Mouse (Mus musculus): ENCODE data around the gene Rpap1. TPM values are rescaled to one million over a fixed set of nuclear protein-coding genes. Genes with fewer than 3 reads are reported as not detected.

Rpap1 gene
- 34.7 and 35.6 TPM in 2 replicates for polyA plus RNA-seq (2016; fragmentation: Nextera tagmentation; extraction: Ambion mirVana)

- Histone ChIP-seq H3K9me3 (no peaks in the 10 kb centered on the region), H3K27me3 (no peaks in the 10 kb centered on the region), H3K4me3 (peak within 1 kb of the TSS; percentile 52), H3K4me2 (replicated peaks) (peak within 1 kb of the TSS; percentile 52), H3K36me3 (peaks cover 11% of the 10 kb centered on the region), H3K27ac (peak within 1 kb of the TSS; percentile 86), H3K9ac (peak within 1 kb of the TSS; percentile 55), H3K4me1 (no peaks in the 10 kb centered on the region)
- WGBS, result under 1% methylated on average over 44 of the region's 44 CpGs
- peak; percentile 93 for ATAC-seq (ENCODE audit: insufficient number of reproducible peaks, insufficient read depth, low FRiP score, low TSS enrichment)
Measured at GRCm38 (mm10) chr2:119787206-119787883, at the start of gene Rpap1. Rpap1 (minus strand) TSS chr2:119787537.

DNA sequence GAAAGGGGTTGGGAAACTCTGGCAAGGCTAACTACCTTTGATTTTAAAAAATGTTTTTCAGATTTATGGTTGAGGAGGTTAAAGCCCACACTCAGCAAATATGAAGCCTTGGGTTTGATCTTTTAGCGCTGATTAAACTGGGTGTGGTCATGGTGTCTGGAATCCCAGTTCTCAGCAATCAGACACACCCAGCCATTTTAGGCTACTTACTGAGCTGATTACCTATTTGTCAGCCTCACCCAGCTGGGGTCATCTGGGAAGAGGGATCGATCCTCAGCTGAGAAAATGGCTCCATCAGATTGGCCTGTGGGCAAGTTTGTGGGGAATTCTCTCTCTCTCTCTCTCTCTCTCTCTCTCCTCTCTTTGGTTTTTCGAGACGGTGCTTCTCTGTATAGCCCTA, 46.9 kb upstream of the Rpap1 start:
- ATAC-seq (ENCODE audit: insufficient number of reproducible peaks, insufficient read depth, low FRiP score, low TSS enrichment), result no peak
- Histone ChIP-seq H3K4me1 (no peaks in the 10 kb centered on the region), H3K9ac (no peak overlapping the region), H3K9me3 (no peaks in the 10 kb centered on the region), H3K27me3 (no peaks in the 10 kb centered on the region), H3K4me2 (replicated peaks) (no peak overlapping the region), H3K27ac (no peak overlapping the region), H3K4me3 (no peak overlapping the region), H3K36me3 (no peaks in the 10 kb centered on the region)
- 94% methylated on average over 4 of the region's 4 CpGs for WGBS

GRCm38 (mm10) chr2:119830579-119830978, 43.2 kb upstream of the Rpap1 start:
- H3K4me3 ChIP-seq, result no peak overlapping the region
- H3K9ac ChIP-seq, result no peak overlapping the region
- H3K27me3 ChIP-seq, result no peaks in the 10 kb centered on the region
- H3K4me1 ChIP-seq, result no peaks in the 10 kb centered on the region
- H3K36me3 ChIP-seq, result no peaks in the 10 kb centered on the region
- no peak for ATAC-seq (ENCODE audit: insufficient number of reproducible peaks, insufficient read depth, low FRiP score, low TSS enrichment)
- H3K27ac ChIP-seq, result no peak overlapping the region
- WGBS, result 64% methylated on average over 2 of the region's 2 CpGs
- H3K4me2 ChIP-seq (replicated peaks), result no peak overlapping the region
- H3K9me3 ChIP-seq, result no peaks in the 10 kb centered on the region

DNA sequence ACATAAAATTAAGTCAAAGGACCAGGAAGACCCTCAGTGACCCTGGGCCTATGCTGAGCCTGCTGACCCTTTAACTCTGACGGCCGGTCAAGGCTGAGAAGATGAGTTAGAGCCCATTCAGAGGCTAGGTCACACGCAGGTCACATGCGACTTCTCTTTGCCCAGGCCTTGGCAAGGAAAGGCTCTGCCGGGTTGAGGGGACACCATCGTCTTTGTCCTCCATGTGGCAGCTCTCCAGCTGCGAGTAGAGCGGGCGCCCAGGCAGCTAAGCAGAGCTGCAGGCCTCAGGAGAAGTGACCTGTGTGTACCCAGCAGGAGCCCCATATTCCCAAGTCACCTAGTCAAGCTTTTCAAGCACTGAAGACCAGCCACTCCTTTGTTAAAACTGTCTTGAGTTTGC, 33.8 kb upstream of the Rpap1 start:
- Histone ChIP-seq H3K27ac (no peak overlapping the region), H3K4me3 (no peak overlapping the region), H3K27me3 (no peaks in the 10 kb centered on the region), H3K4me2 (replicated peaks) (no peak overlapping the region), H3K4me1 (no peaks in the 10 kb centered on the region), H3K9ac (no peak overlapping the region), H3K36me3 (peaks cover 13% of the 10 kb centered on the region), H3K9me3 (no peaks in the 10 kb centered on the region)
- 86% methylated on average over 9 of the region's 9 CpGs for WGBS
- ATAC-seq (ENCODE audit: insufficient number of reproducible peaks, insufficient read depth, low FRiP score, low TSS enrichment), result no peak

DNA sequence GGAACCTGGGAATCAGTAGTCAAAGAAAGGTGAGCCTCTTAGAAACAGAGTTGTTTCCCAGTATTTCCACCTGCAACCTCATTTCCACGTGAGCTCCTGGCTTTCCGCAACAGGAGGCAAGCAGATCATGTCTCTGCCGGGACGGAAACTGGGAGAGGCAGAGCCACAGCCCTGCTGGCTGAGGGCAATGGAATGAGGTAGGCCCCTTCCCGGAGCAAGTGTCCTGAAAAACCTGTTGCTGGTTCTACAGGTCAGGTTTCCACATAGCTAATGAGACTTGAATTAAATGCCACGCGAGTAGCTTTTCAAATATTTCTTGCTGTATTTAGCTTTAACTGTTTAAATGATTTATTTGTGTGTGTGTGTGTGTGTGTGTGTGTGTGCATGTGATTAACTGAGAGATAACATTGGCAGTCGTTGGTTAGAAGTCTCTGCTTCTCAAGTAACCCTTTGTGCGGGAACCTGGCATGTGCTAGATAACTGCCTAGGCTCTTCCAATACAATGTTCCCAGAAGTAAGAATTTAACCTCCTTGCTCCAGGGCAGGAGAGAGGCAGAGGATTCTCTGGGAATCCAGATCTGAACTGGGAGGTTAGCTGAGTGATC, 31.4 kb upstream of the Rpap1 start:
- ATAC-seq (ENCODE audit: insufficient number of reproducible peaks, insufficient read depth, low FRiP score, low TSS enrichment), result no peak
- Histone ChIP-seq H3K9me3 (no peaks in the 10 kb centered on the region), H3K4me1 (no peaks in the 10 kb centered on the region), H3K36me3 (peaks cover 30% of the 10 kb centered on the region), H3K4me3 (no peak overlapping the region), H3K27ac (no peak overlapping the region), H3K9ac (no peak overlapping the region), H3K4me2 (replicated peaks) (no peak overlapping the region), H3K27me3 (no peaks in the 10 kb centered on the region)
- 44% methylated on average over 9 of the region's 9 CpGs for WGBS

DNA sequence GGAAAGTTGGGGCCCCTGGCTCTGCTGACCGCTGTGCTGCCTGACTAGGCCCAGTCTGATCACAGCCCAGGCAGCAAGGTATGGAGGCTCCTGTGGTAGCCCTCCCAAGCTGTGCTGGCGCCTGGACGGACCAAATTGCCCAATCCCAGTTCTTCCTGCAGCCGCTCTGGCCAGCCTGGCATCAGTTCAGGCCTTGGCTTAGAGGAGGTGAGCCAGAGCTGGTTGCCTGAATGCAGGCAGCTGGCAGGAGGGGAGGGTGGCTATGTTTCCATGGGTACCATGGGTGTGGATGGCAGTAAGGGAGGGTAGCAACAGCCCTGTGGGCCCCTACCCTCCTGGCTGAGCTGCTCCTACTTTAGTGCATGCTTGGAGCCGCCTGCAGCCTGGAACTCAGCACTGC, 29.7 kb upstream of the Rpap1 start:
- Histone ChIP-seq H3K9ac (no peak overlapping the region), H3K27me3 (no peaks in the 10 kb centered on the region), H3K36me3 (peaks cover 47% of the 10 kb centered on the region), H3K4me2 (replicated peaks) (no peak overlapping the region), H3K4me1 (no peaks in the 10 kb centered on the region), H3K27ac (no peak overlapping the region), H3K9me3 (no peaks in the 10 kb centered on the region), H3K4me3 (no peak overlapping the region)
- WGBS, result 84% methylated on average over 5 of the region's 5 CpGs
- ATAC-seq (ENCODE audit: insufficient number of reproducible peaks, insufficient read depth, low FRiP score, low TSS enrichment), result no peak

GRCm38 (mm10) chr2:119816611-119817010, 29.3 kb upstream of the Rpap1 start:
- Histone ChIP-seq H3K9ac (no peak overlapping the region), H3K27ac (no peak overlapping the region), H3K9me3 (no peaks in the 10 kb centered on the region), H3K4me1 (no peaks in the 10 kb centered on the region), H3K4me2 (replicated peaks) (no peak overlapping the region), H3K36me3 (peaks cover 51% of the 10 kb centered on the region), H3K27me3 (no peaks in the 10 kb centered on the region), H3K4me3 (no peak overlapping the region)
- WGBS, result 95% methylated on average over 13 of the region's 13 CpGs
- no peak for ATAC-seq (ENCODE audit: insufficient number of reproducible peaks, insufficient read depth, low FRiP score, low TSS enrichment)

- no peak overlapping the region for H3K27ac ChIP-seq
- peaks cover 71% of the 10 kb centered on the region for H3K36me3 ChIP-seq
- ATAC-seq (ENCODE audit: insufficient number of reproducible peaks, insufficient read depth, low FRiP score, low TSS enrichment), result no peak
- no peak overlapping the region for H3K9ac ChIP-seq
- H3K4me2 ChIP-seq (replicated peaks), result no peak overlapping the region
- no peaks in the 10 kb centered on the region for H3K9me3 ChIP-seq
- 70% methylated on average over 7 of the region's 7 CpGs for WGBS
- H3K27me3 ChIP-seq, result no peaks in the 10 kb centered on the region
- H3K4me1 ChIP-seq, result no peaks in the 10 kb centered on the region
- H3K4me3 ChIP-seq, result no peak overlapping the region
Measured at GRCm38 (mm10) chr2:119814376-119814933, 27.1 kb upstream of the Rpap1 start.

DNA sequence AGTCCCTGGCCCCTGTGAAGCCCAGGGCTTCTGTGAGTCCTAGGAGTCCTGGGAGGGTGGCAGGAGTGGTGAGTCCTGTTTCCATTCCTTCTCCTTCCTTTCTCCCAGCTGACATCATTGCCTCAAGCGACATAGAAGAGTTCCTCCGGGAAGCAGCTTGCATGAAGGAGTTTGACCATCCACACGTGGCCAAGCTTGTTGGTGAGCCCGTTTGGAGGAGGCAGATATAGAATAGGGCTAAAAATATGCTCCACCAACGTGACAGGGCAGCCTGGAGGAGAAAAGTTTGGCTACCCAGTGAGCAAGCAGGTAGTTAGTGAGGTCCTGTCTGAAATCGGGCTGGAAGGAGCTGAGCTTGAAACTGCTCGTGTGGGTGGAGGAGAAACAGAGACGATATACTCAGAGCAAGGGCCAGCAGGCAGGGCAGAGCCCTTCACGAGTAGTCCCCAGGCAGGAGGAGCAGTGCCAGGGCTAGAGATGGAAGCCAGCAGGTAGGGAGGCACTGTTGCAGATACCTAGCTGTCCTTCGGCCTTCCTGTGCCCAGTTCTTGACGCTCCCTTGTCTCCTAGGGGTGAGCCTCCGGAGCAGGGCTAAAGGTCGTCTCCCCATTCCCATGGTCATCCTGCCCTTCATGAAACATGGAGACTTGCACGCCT, 24.3 kb upstream of the Rpap1 start:
- 88% methylated on average over 14 of the region's 14 CpGs for WGBS
- Histone ChIP-seq H3K4me1 (peaks cover 3% of the 10 kb centered on the region; the same call in 1 of the 2 replicates), H3K36me3 (peaks cover 78% of the 10 kb centered on the region)

DNA sequence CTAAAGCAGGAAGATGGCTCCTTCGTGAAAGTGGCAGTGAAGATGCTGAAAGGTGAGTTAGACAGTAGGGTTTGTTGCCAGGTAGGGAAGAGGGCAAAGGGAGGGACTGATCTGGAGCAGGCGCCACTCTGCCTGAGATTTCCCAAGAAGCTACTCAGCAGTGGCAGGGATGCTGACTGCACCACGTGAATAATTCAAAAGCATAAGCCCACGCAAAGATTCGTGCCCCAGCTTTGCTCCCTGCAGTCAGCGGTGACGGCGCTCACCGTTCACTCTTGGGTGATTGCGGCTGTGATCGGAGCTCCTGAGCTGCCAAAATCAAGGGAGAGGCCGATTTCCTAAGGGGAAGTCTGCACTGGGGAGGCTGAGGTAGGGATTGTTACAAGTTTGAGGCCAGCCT, 23.6 kb upstream of the Rpap1 start:
- no peaks in the 10 kb centered on the region for H3K27me3 ChIP-seq
- H3K4me1 ChIP-seq, result peaks cover 3% of the 10 kb centered on the region; the same call in 1 of the 2 replicates
- ATAC-seq (ENCODE audit: insufficient number of reproducible peaks, insufficient read depth, low FRiP score, low TSS enrichment), result no peak
- H3K36me3 ChIP-seq, result peaks cover 78% of the 10 kb centered on the region
- no peaks in the 10 kb centered on the region for H3K9me3 ChIP-seq
- H3K4me3 ChIP-seq, result no peak overlapping the region
- no peak overlapping the region for H3K4me2 ChIP-seq (replicated peaks)
- no peak overlapping the region for H3K27ac ChIP-seq
- WGBS, result 84% methylated on average over 12 of the region's 12 CpGs
- H3K9ac ChIP-seq, result no peak overlapping the region

More for the DNA sequence above, 24.3 kb upstream of the Rpap1 start:
- no peak for ATAC-seq (ENCODE audit: insufficient number of reproducible peaks, insufficient read depth, low FRiP score, low TSS enrichment)
- Histone ChIP-seq H3K9me3 (no peaks in the 10 kb centered on the region), H3K9ac (no peak overlapping the region), H3K4me3 (no peak overlapping the region), H3K27me3 (no peaks in the 10 kb centered on the region), H3K27ac (no peak overlapping the region), H3K4me2 (replicated peaks) (no peak overlapping the region)

- 41% methylated on average over 4 of the region's 4 CpGs for WGBS
- Histone ChIP-seq H3K4me1 (peaks cover 3% of the 10 kb centered on the region; the same call in 1 of the 2 replicates), H3K27me3 (no peaks in the 10 kb centered on the region), H3K9me3 (no peaks in the 10 kb centered on the region), H3K36me3 (peaks cover 68% of the 10 kb centered on the region), H3K4me2 (replicated peaks) (no peak overlapping the region), H3K27ac (no peak overlapping the region), H3K9ac (no peak overlapping the region), H3K4me3 (no peak overlapping the region)
- no peak for ATAC-seq (ENCODE audit: insufficient number of reproducible peaks, insufficient read depth, low FRiP score, low TSS enrichment)
Measured at GRCm38 (mm10) chr2:119808881-119809280, 21.5 kb upstream of the Rpap1 start.

GRCm38 (mm10) chr2:119808438-119808837, 21.1 kb upstream of the Rpap1 start:
- no peaks in the 10 kb centered on the region for H3K27me3 ChIP-seq
- no peak for ATAC-seq (ENCODE audit: insufficient number of reproducible peaks, insufficient read depth, low FRiP score, low TSS enrichment)
- H3K4me2 ChIP-seq (replicated peaks), result no peak overlapping the region
- H3K4me3 ChIP-seq, result no peak overlapping the region
- peaks cover 5% of the 10 kb centered on the region for H3K4me1 ChIP-seq
- no peak overlapping the region for H3K27ac ChIP-seq
- peaks cover 64% of the 10 kb centered on the region for H3K36me3 ChIP-seq
- H3K9me3 ChIP-seq, result no peaks in the 10 kb centered on the region
- WGBS, result 21% methylated on average over 4 of the region's 4 CpGs
- H3K9ac ChIP-seq, result no peak overlapping the region

Measured in embryonic facial prominence, embryonic 12.5 days (tissue).